Mouse (Mus musculus): ENCODE results near the gene Wfs1.

Wfs1 gene

GRCm38 (mm10) chr5:36935486-36936473, 53.2 kb downstream of the Wfs1 start:
- DNase-seq (ENCODE audit: extremely low spot score, low read depth, low spot score), result no peak

GRCm38 (mm10) chr5:36933383-36933782, 55.6 kb downstream of the Wfs1 start:
- no peak for DNase-seq (ENCODE audit: extremely low spot score, low read depth, low spot score)

DNA sequence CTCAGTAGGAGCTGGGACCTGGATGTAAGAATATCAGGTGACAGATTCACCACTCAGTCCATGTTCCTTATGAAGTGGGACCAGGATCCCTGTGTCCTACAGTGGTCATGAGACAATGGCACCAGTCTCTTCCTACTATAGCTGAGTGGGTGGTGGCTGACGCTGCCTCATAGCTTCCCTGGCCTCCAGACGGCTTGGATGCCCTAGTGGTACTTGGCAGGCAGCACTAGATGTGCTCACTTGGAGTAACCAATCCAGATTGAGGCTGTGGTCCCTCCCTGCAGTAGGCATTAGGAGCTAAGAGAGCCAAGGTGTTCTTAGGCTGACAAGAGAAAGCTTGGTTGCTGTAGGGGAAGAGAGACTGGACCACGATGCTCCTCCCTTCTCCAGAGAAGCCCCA, 59.6 kb downstream of the Wfs1 start:
- DNase-seq (ENCODE audit: extremely low spot score, low read depth, low spot score), result no peak

GRCm38 (mm10) chr5:36928701-36929100, 60.3 kb downstream of the Wfs1 start:
- no peak for DNase-seq (ENCODE audit: extremely low spot score, low read depth, low spot score)

GRCm38 (mm10) chr5:36923826-36924700, 64.9 kb downstream of the Wfs1 start:
- no peak for DNase-seq (ENCODE audit: extremely low spot score, low read depth, low spot score)

DNA sequence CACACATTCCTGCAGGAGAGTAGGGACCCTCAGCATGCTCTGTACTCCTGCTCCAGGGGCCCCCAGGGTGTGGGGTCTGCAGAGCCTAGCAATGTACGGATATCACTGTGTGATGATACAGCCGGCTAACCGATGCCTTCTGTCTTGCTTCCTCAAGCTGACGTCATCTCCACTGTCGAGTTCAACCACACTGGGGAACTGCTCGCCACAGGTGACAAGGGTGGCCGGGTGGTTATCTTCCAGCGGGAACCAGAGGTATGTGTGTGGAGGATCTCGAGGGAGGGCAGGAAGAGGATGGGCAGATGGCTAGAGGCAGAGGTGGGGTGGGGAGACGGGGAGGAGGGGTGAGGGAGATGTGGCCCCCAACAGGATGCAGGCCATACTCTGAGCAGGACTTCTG, 66.2 kb downstream of the Wfs1 start:
- DNase-seq (ENCODE audit: extremely low spot score, low read depth, low spot score), result no peak

- no peak for DNase-seq (ENCODE audit: extremely low spot score, low read depth, low spot score)
Measured at GRCm38 (mm10) chr5:36921871-36922270, 67.1 kb downstream of the Wfs1 start.

DNA sequence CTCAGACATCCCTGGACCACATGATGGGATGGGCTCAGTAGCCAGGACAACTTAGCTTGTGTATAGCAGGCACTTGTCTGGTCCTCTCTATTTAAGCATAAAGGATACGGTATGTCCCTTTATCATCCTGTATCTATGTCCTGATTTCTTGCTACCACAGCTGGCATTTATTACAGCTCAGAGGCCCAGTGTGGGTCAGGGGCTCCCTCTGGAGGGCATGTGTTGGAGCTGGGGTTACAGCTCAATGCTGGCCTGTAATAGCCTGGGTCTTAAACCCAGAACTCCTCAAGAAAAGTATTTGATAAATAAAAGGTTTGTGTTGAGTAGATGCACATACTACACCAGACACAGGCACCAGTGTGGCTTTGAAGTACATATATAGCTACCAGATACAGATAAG, 68.9 kb downstream of the Wfs1 start:
- no peak for DNase-seq (ENCODE audit: extremely low spot score, low read depth, low spot score)

DNA sequence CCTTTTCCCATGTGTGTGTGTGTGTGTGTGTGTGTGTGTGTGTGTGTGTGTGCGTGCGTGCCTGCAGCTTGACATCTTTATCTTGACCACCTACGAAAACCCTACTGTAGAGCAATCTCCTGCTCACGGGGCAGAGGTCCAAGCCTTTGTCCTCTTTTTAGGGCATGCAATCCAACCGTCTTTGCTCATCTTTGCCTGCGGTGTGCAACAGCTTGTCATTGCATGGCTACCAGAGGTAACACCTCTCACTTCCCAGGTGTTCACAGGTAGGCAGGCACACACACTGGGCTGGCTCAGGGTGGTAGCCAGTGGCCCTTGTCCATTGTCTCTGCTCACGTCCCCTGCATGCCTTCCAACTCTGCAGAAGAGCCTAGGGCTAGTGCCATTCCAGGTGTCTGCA, 71.0 kb downstream of the Wfs1 start:
- DNase-seq (ENCODE audit: extremely low spot score, low read depth, low spot score), result no peak

DNA sequence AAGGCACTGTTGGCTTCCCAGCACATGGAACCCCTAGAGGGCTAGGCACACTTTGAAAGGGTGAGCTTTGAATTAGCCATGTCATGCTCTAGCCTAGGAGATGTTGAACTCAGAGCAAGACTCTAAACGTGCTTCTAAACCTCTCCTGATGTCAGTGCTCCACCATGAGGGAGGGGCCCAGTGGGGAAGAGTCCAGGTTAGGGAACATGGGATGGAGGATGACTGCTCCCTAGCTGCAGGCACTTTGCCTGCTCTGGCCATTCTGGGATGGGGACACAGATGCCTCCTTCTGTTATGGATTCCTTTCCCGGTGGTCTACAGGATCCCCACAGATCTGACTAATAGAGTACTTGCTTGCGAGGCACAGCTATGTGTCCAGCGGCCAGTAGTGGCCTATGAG, 71.8 kb downstream of the Wfs1 start:
- DNase-seq (ENCODE audit: extremely low spot score, low read depth, low spot score), result no peak

- DNase-seq (ENCODE audit: extremely low spot score, low read depth, low spot score), result no peak
Measured at GRCm38 (mm10) chr5:36916581-36916980, 72.4 kb downstream of the Wfs1 start.

All from hindlimb bud, embryonic 11.5 days (tissue).